Mouse (Mus musculus) limb, embryonic 13.5 days (tissue): ENCODE data around the gene Dnajc8. TPM values are rescaled to one million over a fixed set of nuclear protein-coding genes. Genes with fewer than 3 reads are reported as not detected.

Source experiments
- ATAC-seq: fragments of 200-750 bp; cut with Nextera tagmentation; 2 replicates; pipeline ENCODE4 v1.8.0; 2017; ENCODE audit warnings: low read depth, moderate number of reproducible peaks, moderate TSS enrichment; ENCODE audit not compliant: low FRiP score
- H3K27ac ChIP-seq: fragments of 300-500 bp; sonication (generic); 2 replicates; pipeline ENCODE4 v1.5.1; 2015; ENCODE audit warnings: inconsistent platforms, mild to moderate bottlenecking, moderate library complexity
- H3K27me3 ChIP-seq: fragments of 300-500 bp; sonication (generic); 2 replicates; pipeline ENCODE4 v1.6.1; 2015; ENCODE audit warnings: mild to moderate bottlenecking, inconsistent platforms
- H3K36me3 ChIP-seq: fragments of 300-500 bp; sonication (generic); 2 replicates; pipeline ENCODE4 v1.6.1; 2015; ENCODE audit warnings: inconsistent platforms, mild to moderate bottlenecking, moderate library complexity
- H3K4me1 ChIP-seq: fragments of 300-500 bp; sonication (generic); 2 replicates; pipeline ENCODE4 v1.6.1; 2015; ENCODE audit warnings: inconsistent platforms
- H3K4me2 ChIP-seq: fragments of 300-500 bp; sonication (generic); replicated peaks from 2 replicates; pipeline ENCODE4 v1.6.1; 2015; ENCODE audit warnings: inconsistent platforms, mild to moderate bottlenecking, moderate library complexity
- H3K4me3 ChIP-seq: fragments of 300-500 bp; sonication (generic); 2 replicates; pipeline ENCODE4 v1.5.1; 2015; ENCODE audit warnings: moderate library complexity, mild to moderate bottlenecking, inconsistent platforms
- H3K9ac ChIP-seq: fragments of 300-500 bp; sonication (generic); 2 replicates; pipeline ENCODE4 v1.6.1; 2015; ENCODE audit warnings: mild to moderate bottlenecking, inconsistent platforms
- H3K9me3 ChIP-seq: fragments of 300-500 bp; sonication (generic); 2 replicates; pipeline ENCODE4 v1.6.1; 2016; ENCODE audit warnings: inconsistent platforms
- WGBS: fragments of 180-500 bp; shearing (Covaris S2); methylation state at CpG from one replicate; pipeline ENCODE4 v1.1.7; 2015; 5-methylcytosine and 5-hydroxymethylcytosine counted together
- polyA plus RNA-seq: library from polyadenylated mRNA; unstranded; fragments of >200 nt; fragmentation: Nextera tagmentation; extraction: Ambion mirVana; gene quantifications from 2 replicates; pipeline ENCODE4 v1.2.1, GENCODE M21; 2015

Gene Dnajc8
- polyA plus RNA-seq, 1 experiment from 2014 or later: 172 TPM

- no peak overlapping the region for H3K9ac ChIP-seq
- H3K9me3 ChIP-seq: no peaks in the 10 kb centered on the region
- no peak for ATAC-seq
Observed at GRCm38 (mm10) chr4:132505800-132506199, 29.6 kb upstream of the Dnajc8 start.

GRCm38 (mm10) chr4:132506250-132506649 lies 29.1 kb upstream of the Dnajc8 start:
- no peak for ATAC-seq
- H3K36me3 ChIP-seq: no peaks in the 10 kb centered on the region
- no peak overlapping the region for H3K4me3 ChIP-seq
- H3K27me3 ChIP-seq: no peaks in the 10 kb centered on the region
- H3K9me3 ChIP-seq: no peaks in the 10 kb centered on the region
- no peak overlapping the region for H3K27ac ChIP-seq
- peaks cover 18% of the 10 kb centered on the region for H3K4me1 ChIP-seq
- no peak overlapping the region for H3K9ac ChIP-seq
- no peak overlapping the region for H3K4me2 ChIP-seq
- 77% methylated on average over 6 of the region's 6 CpGs for WGBS

More at GRCm38 (mm10) chr4:132505800-132506199, 29.6 kb upstream of the Dnajc8 start:
- 41% methylated on average over 10 of the region's 10 CpGs for WGBS
- H3K36me3 ChIP-seq: no peaks in the 10 kb centered on the region
- no peak overlapping the region for H3K4me2 ChIP-seq
- H3K4me1 ChIP-seq: peaks cover 18% of the 10 kb centered on the region
- H3K27ac ChIP-seq: no peak overlapping the region
- H3K27me3 ChIP-seq: no peaks in the 10 kb centered on the region
- no peak overlapping the region for H3K4me3 ChIP-seq

GRCm38 (mm10) chr4:132507210-132507609 lies 28.1 kb upstream of the Dnajc8 start:
- no peaks in the 10 kb centered on the region for H3K9me3 ChIP-seq
- WGBS: 43% methylated on average over 2 of the region's 2 CpGs
- H3K4me2 ChIP-seq: no peak overlapping the region
- no peak for ATAC-seq
- H3K4me3 ChIP-seq: no peak overlapping the region
- H3K27ac ChIP-seq: no peak overlapping the region
- no peaks in the 10 kb centered on the region for H3K36me3 ChIP-seq
- H3K27me3 ChIP-seq: no peaks in the 10 kb centered on the region
- H3K4me1 ChIP-seq: peaks cover 18% of the 10 kb centered on the region
- H3K9ac ChIP-seq: no peak overlapping the region

- H3K27me3 ChIP-seq: no peaks in the 10 kb centered on the region
- peak; percentile 84 for ATAC-seq
- H3K27ac ChIP-seq: peak overlapping the region; percentile 63; the same call in 1 of the 2 replicates
- under 1% methylated on average over 51 of the region's 52 CpGs for WGBS
- H3K4me2 ChIP-seq: peak overlapping the region; percentile 86
- no peaks in the 10 kb centered on the region for H3K36me3 ChIP-seq
- H3K9ac ChIP-seq: peak overlapping the region; percentile 77
- no peaks in the 10 kb centered on the region for H3K9me3 ChIP-seq
- peak overlapping the region; percentile 83 for H3K4me3 ChIP-seq
- H3K4me1 ChIP-seq: peaks cover 22% of the 10 kb centered on the region
Observed at GRCm38 (mm10) chr4:132509621-132510296, 25.6 kb upstream of the Dnajc8 start.

GRCm38 (mm10) chr4:132510352-132510798 lies 25.0 kb upstream of the Dnajc8 start, which contains the start of gene Sesn2:
Gene Sesn2, minus strand, starts transcription at chr4:132510501.
- Histone ChIP-seq H3K27ac (peak within 1 kb of the TSS; percentile 63; the same call in 1 of the 2 replicates), H3K27me3 (no peaks in the 10 kb centered on the region), H3K4me3 (peak within 1 kb of the TSS; percentile 83), H3K9ac (peak within 1 kb of the TSS; percentile 77), H3K4me2 (peak within 1 kb of the TSS; percentile 86), H3K4me1 (peaks cover 22% of the 10 kb centered on the region), H3K36me3 (no peaks in the 10 kb centered on the region), H3K9me3 (no peaks in the 10 kb centered on the region)
- under 1% methylated on average over 32 of the region's 32 CpGs for WGBS
- ATAC-seq: peak; percentile 89

- no peak overlapping the region for H3K4me2 ChIP-seq
- no peak for ATAC-seq
- WGBS: 73% methylated on average over 3 of the region's 3 CpGs
Observed at GRCm38 (mm10) chr4:132512080-132512479, 23.3 kb upstream of the Dnajc8 start.

GRCm38 (mm10) chr4:132513395-132514273 lies 21.7 kb upstream of the Dnajc8 start:
- Histone ChIP-seq H3K4me1 (peaks cover 14% of the 10 kb centered on the region), H3K27me3 (no peaks in the 10 kb centered on the region), H3K36me3 (no peaks in the 10 kb centered on the region), H3K4me2 (peak overlapping the region; percentile 91; the same call in 1 of the 2 replicates), H3K4me3 (no peak overlapping the region), H3K9me3 (no peaks in the 10 kb centered on the region), H3K27ac (no peak overlapping the region), H3K9ac (no peak overlapping the region; the same call in 1 of the 2 replicates)
- ATAC-seq: no peak
- 36% methylated on average over 14 of the region's 14 CpGs for WGBS

More at GRCm38 (mm10) chr4:132512080-132512479, 23.3 kb upstream of the Dnajc8 start:
- Histone ChIP-seq H3K27ac (no peak overlapping the region), H3K9ac (no peak overlapping the region), H3K9me3 (no peaks in the 10 kb centered on the region), H3K4me1 (peaks cover 20% of the 10 kb centered on the region), H3K4me3 (no peak overlapping the region), H3K27me3 (no peaks in the 10 kb centered on the region), H3K36me3 (no peaks in the 10 kb centered on the region)

- ATAC-seq: peak; percentile 2; the same call in 1 of the 2 replicates
- Histone ChIP-seq H3K9ac (peak overlapping the region; percentile 59), H3K4me1 (peaks cover 7% of the 10 kb centered on the region), H3K27me3 (no peaks in the 10 kb centered on the region), H3K27ac (peak overlapping the region; percentile 82), H3K4me3 (peak overlapping the region; percentile 51), H3K36me3 (no peaks in the 10 kb centered on the region), H3K9me3 (no peaks in the 10 kb centered on the region), H3K4me2 (peak overlapping the region; percentile 91)
- 2% methylated on average over 21 of the region's 21 CpGs for WGBS
Observed at GRCm38 (mm10) chr4:132514555-132515135, 20.7 kb upstream of the Dnajc8 start.

GRCm38 (mm10) chr4:132515369-132516155 lies 19.8 kb upstream of the Dnajc8 start:
- H3K4me2 ChIP-seq: peak overlapping the region; percentile 91
- peak overlapping the region; percentile 82 for H3K27ac ChIP-seq
- H3K9me3 ChIP-seq: no peaks in the 10 kb centered on the region
- peak overlapping the region; percentile 51 for H3K4me3 ChIP-seq
- peaks cover 6% of the 10 kb centered on the region for H3K4me1 ChIP-seq
- H3K27me3 ChIP-seq: no peaks in the 10 kb centered on the region
- peak overlapping the region; percentile 59 for H3K9ac ChIP-seq
- WGBS: 19% methylated on average over 22 of the region's 22 CpGs
- ATAC-seq: peak; percentile 95
- H3K36me3 ChIP-seq: no peaks in the 10 kb centered on the region

- Histone ChIP-seq H3K9me3 (no peaks in the 10 kb centered on the region), H3K4me2 (no peak overlapping the region), H3K27me3 (no peaks in the 10 kb centered on the region), H3K36me3 (no peaks in the 10 kb centered on the region), H3K4me1 (peaks cover 4% of the 10 kb centered on the region; the same call in 1 of the 2 replicates), H3K27ac (no peak overlapping the region), H3K9ac (no peak overlapping the region), H3K4me3 (no peak overlapping the region)
- 81% methylated on average over 8 of the region's 8 CpGs for WGBS
- ATAC-seq: no peak
Observed at GRCm38 (mm10) chr4:132518066-132518465, 17.3 kb upstream of the Dnajc8 start.

- no peak for ATAC-seq
- no peak overlapping the region for H3K27ac ChIP-seq
- no peaks in the 10 kb centered on the region for H3K27me3 ChIP-seq
- H3K36me3 ChIP-seq: no peaks in the 10 kb centered on the region
- 86% methylated on average over 3 of the region's 3 CpGs for whole genome bisulfite sequencing
- H3K9me3 ChIP-seq: no peaks in the 10 kb centered on the region
- H3K9ac ChIP-seq: no peak overlapping the region
- H3K4me1 ChIP-seq: peaks cover 3% of the 10 kb centered on the region; the same call in 1 of the 2 replicates
- no peak overlapping the region for H3K4me3 ChIP-seq
- no peak overlapping the region for H3K4me2 ChIP-seq
Observed at GRCm38 (mm10) chr4:132519188-132519587, 16.2 kb upstream of the Dnajc8 start.
